Mouse (Mus musculus) spleen, adult 2 months (tissue): ENCODE results near the gene Gm11020.

Experiments
- CTCF ChIP-seq: fragments of 200-500 bp; IDR thresholded peaks from 2 replicates; pipeline ENCODE4 v1.5.1; 2011; ENCODE audit warnings: mild to moderate bottlenecking, inconsistent platforms; ENCODE audit not compliant: insufficient read depth, insufficient read length, insufficient replicate concordance; ENCODE audit errors: extremely low read depth
- POLR2A ChIP-seq: fragments of 200-500 bp; IDR thresholded peaks from 2 replicates; pipeline ENCODE4 v1.6.1; 2011; ENCODE audit warnings: low read depth, low read length, inconsistent platforms

- TF ChIP-seq POLR2A, result no peak
- TF ChIP-seq CTCF, result no peak
These were observed 12.4 kb downstream of the Gm11020 start for GRCm38 (mm10) chr8:104333786-104334185.
